Mouse (Mus musculus): ENCODE results near the gene Mecr. TPM values are rescaled to one million over a fixed set of nuclear protein-coding genes. Genes with fewer than 3 reads are reported as not detected.

Mecr gene
- total RNA-seq, 2 experiments from 2014 or later, result 28.4 to 33.4 TPM

DNA sequence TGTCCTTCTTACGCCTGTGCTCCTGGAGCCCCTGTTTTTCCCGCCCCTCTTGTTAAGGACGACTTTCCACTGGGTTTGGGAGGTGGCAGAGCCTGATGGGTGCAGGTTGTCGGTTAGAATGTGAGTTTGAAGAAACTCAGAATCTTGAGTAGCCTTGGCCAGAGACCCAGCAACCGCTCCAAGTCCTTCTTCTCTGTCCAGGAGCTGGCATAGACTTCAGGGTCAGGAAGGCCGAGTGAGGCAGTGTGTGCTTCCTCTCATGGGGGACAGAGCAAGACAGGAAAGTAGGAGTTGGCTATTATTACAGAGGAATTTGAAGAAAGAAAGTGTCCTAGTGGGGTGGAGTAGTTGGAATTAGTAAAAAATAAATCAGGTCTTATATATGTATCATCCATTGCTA lies 40.3 kb downstream of the Mecr start:
- DNase-seq (ENCODE audit: extremely low spot score in 1 of 2, low spot score in 1 of 2), result no peak

DNA sequence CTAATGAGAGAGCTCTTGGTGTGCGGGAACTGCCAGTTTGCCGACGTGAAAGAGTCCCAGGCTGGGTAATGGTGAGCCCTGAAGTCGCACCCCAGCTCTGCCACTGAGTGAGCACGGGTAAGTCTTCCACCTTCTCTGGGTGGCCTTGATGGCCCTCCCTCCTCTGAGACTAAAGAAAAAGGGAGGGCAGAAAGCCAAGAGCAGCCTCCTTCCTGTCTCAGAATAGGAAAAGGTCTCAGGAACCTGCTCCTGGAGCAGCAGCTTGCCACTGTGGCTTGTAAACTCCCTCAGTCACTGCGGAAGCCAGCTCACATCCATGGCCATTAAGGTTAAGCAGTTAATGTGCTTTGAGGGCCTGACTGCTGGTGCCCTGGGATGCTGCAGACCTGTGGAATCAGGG lies 42.1 kb downstream of the Mecr start:
- DNase-seq (ENCODE audit: extremely low spot score in 1 of 2, low spot score in 1 of 2), result no peak

DNA sequence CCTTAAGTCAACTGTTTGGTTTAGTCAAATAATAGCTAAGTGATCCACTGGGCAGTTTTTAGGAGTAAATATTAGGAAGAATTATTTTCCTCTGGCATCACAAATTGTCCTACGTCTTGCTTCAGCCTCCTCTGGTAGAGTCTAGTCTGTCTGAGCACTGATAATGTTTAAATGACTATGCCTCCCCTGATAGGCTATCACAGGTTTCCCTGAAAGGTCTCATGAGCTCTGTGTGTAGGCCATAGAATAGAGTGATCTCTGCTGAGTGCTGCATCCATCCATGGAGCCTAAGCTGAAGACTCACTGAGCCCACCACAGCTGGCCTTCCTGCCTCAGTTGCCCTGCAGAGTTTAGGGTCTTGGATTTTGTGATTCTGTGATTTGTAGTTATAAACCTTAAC lies 45.3 kb downstream of the Mecr start:
- DNase-seq (ENCODE audit: extremely low spot score in 1 of 2, low spot score in 1 of 2), result no peak

DNA sequence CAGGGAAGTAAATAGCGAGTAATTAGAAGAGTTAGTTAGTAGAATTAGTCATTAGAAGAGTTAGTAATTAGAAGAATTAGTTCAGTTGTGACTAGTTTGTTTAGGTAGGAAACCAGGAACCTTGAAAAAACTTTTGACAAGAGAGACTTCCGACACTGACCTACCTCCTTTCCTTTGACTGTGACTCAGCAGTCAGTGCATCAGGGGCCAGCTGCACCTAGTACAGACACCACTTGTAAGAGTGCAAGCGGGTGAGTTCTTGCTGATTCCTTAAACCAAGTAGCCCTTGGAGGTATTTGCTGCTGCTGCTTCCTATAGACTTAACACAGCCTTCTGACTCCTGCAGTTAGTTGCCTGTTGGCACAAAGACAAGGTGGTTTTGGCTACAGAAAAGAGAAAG lies 47.4 kb downstream of the Mecr start:
- no peak for DNase-seq (ENCODE audit: extremely low spot score in 1 of 2, low spot score in 1 of 2)

DNA sequence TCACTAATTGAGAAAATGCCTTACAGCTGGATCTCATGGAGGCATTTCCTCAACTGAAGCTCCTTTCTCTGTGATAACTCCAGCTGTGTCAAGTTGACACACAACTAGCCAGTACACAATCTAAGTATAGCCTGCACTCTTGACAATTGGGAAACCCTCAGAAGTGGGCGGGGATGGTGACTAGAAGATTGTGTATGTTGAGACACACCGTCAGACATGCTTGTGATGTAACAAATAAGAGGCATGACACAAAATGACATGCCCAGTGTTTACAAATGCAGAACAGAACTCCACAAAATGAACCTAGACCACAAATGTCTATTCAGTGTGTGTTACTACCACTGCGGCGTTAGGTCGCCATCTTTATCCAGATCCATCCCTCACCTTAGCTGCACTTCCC lies 53.8 kb downstream of the Mecr start:
- no peak for DNase-seq (ENCODE audit: extremely low spot score in 1 of 2, low spot score in 1 of 2)

DNA sequence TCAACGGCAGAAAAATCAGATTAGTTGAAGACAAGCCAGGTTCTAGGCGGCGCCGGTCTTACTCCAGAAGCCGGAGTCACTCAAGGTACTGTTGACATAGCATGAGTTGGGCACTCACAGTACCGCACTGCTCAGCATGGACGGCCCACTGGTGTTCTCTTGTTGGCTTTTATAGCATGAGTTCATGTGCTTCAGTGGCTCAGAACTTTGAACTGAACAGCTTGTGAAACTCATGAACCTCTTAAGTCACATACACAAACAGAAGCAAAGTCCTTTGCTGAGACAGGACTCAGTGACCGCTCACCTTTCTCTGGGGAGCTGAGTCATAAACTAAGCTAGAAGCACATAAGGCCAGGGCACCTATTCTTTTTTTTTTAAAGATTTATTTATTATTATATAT lies 54.5 kb downstream of the Mecr start:
- DNase-seq (ENCODE audit: extremely low spot score in 1 of 2, low spot score in 1 of 2), result no peak

DNA sequence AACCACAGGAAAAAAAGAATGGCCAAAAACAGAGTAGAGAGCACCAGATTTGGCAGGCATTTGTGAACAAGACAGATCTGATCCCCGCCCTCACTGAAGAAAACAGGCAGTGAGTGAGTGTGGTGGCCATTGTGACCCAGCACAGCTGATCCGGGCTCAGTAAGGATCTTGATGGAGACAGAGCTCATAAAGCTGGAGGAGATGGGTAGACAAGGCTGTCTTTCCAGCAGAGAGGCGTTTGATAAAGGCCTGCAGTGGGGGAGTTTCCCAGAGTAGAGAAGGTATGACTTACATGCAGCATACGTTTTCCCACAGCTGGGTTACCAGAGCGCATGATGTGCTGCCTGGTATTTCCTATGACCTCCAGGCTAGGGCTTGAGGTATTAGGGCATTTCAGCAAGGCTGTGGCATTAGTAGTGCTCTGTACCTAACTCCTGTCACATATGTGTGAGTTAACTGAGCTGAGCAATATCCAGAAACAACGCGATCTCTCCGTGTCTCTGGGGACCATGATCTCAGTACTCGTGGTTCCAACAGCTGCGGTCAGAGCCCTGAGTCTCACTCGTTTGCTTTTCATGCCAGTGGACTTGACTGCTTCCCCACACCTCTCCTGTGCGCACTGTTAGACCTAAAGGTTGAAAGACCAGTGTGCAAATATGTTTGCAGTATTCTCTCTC lies 55.4 kb downstream of the Mecr start:
- DNase-seq (ENCODE audit: extremely low spot score in 1 of 2, low spot score in 1 of 2), result no peak

DNA sequence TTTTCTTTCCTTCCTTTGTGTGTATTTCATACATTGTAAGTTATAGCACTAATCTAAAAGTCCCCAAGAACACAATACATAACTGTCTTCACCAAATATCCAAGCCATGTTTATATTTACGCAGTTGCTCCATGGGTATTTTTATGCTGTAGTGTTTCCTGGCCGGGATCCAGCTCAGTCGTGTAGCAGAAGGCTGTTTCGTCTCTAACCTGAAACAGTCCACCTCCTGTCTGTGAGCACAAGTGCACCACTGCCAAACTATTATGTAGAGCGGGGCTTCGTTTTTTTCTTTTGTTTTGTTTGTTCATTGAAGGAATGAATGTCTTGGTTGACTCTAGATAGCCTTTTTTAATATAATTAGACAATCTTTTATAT lies 55.9 kb downstream of the Mecr start:
- DNase-seq (ENCODE audit: extremely low spot score in 1 of 2, low spot score in 1 of 2), result no peak

DNA sequence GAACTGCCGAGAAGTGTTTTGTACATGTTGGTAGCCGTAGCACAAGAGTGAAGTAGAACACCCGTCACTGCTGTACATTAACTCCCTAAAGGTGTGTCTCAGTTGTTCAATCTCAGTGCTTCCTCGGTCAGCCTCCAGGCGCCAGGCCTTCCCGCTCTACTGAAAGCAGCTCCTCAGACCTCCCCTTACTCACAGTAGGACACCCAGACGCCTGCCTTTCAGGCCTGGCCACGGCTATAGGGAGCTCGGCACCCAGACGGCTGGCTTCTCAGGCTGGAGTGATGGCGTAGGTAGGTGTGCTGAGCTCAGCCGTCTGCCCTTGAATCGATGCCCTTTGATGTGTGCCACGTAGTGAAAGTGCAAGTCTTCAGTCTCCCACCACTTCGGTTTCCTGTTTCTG lies 57.8 kb downstream of the Mecr start:
- no peak for DNase-seq (ENCODE audit: extremely low spot score in 1 of 2, low spot score in 1 of 2)

DNA sequence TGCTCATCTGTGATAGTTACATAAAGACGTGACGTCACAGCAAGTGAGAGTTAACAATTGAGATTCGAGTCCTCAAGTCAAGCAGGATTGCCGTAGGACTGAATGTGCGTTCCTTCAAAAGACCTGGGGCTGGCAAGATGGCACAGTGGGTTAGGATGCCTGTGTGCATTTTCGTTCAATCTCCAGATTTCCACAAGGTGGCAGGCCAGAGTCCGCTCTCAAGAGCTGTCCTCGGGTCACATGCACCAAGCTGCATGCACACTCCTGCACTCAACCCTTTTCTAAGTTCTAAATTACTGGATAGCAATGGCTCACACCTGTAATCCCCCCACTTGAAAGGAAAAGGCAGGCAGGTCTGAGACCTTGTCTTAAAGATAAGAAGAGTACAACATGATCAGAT lies 61.2 kb downstream of the Mecr start:
- DNase-seq (ENCODE audit: extremely low spot score in 1 of 2, low spot score in 1 of 2), result no peak

DNA sequence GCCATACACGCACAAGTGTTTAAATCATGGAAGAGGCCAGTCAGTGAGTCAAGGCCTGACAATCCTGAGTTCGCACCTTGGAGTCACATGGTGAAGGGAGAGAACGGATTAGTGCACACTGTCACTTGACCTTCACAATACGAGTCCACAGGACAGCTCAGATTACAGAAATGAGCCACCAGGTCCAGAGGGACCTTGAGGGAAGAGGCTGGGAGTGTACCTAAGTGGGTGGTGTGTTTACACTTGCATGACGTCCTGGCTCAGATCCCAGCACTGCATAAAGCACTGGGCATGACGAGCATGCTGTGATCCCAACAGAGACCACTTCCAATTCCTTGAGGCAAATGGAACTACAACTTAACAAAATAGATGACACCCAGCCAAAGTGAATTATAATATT lies 63.2 kb downstream of the Mecr start:
- DNase-seq (ENCODE audit: extremely low spot score in 1 of 2, low spot score in 1 of 2), result no peak

DNA sequence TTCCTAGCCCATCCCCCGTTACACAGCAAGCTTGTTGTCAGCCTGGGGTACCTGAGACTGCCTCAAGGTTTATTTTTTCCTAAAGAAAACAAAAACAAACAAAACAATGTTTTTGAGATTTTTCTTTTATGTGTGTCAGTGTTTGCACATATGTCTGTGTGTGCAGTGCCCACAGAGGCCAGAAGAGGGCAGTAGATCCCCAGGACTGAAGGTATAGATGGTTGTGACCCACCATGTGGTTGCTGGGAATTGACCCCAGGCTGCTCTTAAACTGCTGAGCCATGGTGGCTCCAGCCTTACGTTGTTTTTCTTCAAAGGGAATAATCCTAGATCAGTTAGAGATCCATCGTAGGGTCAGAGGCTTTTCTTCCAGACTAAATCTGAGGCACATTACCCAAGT lies 64.6 kb downstream of the Mecr start:
- no peak for DNase-seq (ENCODE audit: extremely low spot score in 1 of 2, low spot score in 1 of 2)

DNA sequence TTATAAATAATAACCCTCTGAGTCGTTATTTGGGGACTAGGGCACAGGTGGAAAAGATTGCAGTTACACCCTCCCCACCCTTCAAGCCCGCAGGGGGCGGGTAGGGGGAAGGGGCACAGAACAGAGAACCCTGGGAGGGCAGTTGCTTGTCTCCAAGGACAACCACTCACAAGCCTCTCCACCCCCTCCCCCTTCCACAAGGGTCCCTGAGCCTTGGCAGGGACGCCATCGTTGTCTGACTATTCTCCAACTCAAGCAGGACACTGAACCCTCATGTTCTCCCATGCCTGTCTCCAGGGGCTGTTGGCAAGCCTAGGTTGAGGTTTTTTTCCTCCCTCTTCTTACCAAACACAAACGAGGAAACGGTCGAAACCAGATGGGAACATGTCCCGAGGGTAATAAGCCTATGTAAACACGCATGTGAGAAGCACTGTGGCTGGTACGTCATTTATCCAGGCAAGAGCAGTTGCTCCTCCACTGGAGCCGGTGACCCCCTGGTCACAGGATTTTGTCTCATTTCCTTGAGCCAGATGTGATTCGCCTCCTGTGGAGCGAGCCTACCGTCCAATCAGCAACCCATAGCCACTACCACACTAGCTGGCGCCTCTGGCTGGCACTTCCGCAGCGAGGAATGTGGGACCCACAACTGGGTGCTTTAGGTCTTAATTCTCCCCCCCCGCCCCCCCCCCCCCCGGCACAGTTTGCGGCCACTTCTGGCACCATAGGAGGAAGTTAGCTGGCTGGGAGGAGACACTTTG lies 67.1 kb downstream of the Mecr start:
- no peak for DNase-seq (ENCODE audit: extremely low spot score in 1 of 2, low spot score in 1 of 2)

DNA sequence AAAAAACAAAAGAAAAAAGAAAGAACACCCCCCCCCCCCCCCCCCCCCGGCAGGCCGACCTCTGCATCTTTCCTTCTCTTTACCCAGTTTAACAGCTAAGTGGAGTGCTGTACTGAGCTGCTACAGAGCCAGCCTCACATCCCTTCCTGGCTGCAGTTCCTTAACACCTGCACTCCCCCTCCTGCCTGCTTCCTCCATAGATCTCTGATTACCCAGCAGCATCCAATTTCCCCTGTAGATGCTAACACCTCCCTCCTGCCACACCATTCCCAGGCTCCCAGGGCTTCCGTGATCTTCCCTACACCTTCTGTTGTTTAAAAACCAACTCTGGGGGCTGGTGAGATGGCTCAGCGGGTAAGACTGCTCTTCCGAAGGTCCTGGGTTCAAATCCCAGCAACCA lies 68.3 kb downstream of the Mecr start:
- DNase-seq (ENCODE audit: extremely low spot score in 1 of 2, low spot score in 1 of 2), result no peak

DNA sequence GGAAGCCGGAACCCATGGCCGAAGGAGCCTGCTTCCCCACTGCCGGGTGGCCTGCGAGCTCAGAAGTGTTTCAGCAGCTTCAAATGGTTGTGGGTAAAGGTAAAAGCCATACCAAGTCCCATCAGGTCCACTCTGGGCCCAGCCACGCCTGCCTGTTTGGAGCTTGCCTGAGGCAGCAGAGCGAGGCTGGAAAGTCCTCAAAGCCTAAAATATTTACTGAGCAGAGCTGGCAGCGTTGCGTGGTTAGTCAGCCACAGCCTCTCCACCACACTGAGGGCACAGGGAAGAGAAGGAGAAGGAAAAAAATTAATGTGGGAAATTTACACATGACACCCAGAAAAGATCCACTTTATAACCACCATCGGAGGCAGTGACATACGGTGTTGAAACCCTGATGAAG lies 70.3 kb downstream of the Mecr start:
- no peak for DNase-seq (ENCODE audit: extremely low spot score in 1 of 2, low spot score in 1 of 2)

DNA sequence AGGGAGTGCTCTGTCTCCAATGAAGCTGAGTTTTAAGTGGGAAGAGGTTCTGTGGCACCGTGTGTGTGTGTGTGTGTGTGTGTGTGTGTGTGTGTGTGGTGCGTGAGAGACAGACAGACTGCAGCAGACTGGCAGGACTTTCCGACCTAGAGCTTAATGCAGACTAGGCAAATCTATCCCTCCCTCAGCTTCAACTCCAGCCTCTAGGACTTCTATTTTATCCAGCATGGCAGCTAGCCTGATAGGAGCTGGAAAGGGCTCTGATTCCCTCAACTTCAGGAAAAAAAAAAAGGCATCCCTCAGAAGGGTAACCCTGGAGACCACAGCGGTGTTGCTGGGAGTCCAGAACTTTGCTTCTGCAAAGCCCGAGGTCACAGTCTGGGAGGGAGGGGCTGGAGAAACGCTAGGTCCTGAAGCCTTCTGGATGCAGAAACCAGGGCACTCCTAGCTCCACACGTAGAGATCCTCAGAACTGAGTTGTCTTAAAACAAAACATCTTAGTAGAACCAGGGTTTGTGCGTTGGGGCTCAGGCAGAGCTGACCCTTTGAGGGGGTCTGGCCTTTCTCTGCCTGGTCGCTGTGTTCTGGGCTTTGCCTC lies 70.9 kb downstream of the Mecr start:
- DNase-seq (ENCODE audit: extremely low spot score in 1 of 2, low spot score in 1 of 2), result no peak

DNA sequence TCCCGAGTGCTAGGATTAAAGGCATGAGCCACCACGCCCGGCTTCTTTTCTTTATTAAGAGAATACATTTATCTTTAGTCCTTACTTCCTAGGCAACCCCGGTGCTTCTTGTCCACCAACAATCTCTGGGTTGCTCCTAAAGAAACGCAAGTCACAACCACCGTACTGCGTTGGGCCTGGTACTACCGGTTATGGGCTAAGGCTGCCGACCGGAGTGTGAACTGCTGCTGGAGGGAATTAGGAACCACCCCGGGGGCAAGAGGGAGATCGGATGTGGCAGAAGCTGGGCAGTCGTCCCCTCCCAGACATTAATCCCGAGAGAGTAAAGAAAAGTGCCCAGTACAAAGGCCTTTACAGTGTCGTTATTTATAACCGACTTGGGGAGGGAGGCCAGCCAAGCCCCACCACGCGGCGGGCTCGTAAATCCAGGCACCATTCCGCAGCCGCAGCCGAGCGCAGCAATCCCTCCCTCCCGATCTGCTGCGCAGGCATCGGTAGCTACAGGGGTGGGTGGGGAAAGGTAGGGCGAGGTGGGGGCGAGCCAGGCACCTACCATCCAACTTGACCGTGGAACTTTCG lies 71.7 kb downstream of the Mecr start:
- DNase-seq (ENCODE audit: extremely low spot score in 1 of 2, low spot score in 1 of 2), result no peak

DNA sequence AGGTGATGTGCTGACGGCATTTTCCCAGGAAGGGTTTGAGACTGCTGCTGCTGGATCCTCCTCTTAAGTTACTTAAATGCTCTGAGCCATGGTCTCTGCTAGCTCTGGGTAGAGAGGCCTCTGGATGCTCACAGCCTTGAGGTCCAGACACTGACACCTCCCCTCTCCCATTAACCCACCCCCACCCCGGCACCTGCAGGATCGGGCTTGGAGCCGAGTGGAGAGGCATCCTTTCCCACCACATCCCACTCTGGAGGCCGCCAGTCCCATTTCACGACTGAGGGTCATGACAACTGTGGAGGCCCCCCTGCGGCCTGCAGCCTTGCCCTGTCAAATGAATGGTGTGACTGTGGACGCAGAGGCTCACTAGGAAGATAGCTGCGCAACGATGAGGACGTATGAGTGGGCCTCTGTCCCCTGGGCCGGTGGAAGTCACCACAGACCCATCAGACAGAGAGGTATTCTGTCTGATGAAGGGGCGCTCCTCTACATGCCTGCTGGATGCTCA lies 72.6 kb downstream of the Mecr start:
- DNase-seq (ENCODE audit: extremely low spot score in 1 of 2, low spot score in 1 of 2), result no peak

DNA sequence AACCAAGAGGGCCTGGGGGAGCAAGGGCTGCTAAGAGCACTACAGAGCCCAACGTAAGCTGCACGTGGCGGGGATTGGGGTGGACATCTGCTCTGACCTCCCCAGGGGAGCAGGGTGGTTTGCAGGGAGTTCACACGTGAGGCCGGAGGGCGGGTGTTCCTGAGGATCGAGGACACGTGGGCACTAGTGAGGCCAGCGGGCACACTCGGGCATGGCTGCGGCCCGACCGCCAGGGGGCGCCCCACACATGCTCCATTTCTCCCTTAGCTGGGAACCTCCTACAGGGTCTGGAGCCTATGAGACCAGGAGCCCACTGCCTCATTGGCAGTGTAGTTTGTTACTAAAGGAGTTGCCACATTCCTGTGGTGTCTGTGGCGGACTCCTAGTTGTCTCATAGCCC lies 73.2 kb downstream of the Mecr start:
- peak; percentile 74 to 81 for DNase-seq (ENCODE audit: extremely low spot score in 1 of 2, low spot score in 1 of 2)

DNA sequence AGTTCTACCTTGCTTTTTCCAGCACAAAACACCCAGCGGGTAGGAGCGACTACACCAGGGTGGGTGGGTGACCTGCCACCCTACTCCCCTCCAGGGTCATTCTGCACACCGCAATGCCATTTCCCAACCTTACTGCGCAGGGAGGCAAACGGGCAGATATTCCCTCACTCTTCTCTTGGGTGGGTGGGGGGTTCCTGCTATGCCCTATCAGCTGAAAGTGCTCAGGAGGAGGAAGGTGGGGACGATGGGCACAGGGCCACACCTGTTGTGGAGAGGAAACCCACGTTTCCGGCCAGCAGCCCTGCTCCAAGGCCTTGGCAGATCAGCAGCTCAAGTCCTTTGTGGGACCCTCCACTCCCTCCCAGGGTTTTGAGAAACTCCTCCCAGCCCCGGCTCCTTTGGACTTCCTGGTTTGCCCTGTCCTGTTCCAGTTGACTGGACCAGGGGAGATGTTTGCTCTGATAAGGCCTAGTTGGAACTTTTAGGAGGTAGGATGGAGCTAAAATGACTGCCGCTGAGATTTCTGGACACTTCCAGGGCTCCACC lies 73.8 kb downstream of the Mecr start:
- DNase-seq (ENCODE audit: extremely low spot score in 1 of 2, low spot score in 1 of 2), result no peak
